Mouse (Mus musculus) liver, embryonic 11.5 days (tissue): ENCODE results near the gene Dcbld1. TPM values are rescaled to one million over a fixed set of nuclear protein-coding genes. Genes with fewer than 3 reads are reported as not detected.

Source experiments
- ATAC-seq: fragments of 200-750 bp; cut with Nextera tagmentation; replicated peaks from 2 replicates; pipeline ENCODE4 v1.8.0; 2017; ENCODE audit warnings: moderate number of reproducible peaks, mild to moderate bottlenecking, moderate TSS enrichment, moderate library complexity; ENCODE audit not compliant: low FRiP score
- DNase-seq: peaks from one replicate; pipeline ENCODE4 v3.0.0-alpha.2; 2017; ENCODE audit warnings: low spot score
- H3K27ac ChIP-seq: fragments of 300-500 bp; sonication (generic); 2 replicates; pipeline ENCODE4 v1.5.1; 2014; ENCODE audit warnings: mild to moderate bottlenecking, low read depth, low read length, control low read depth
- H3K27me3 ChIP-seq: fragments of 300-500 bp; sonication (generic); replicated peaks from 2 replicates; pipeline ENCODE4 v1.6.1; 2014; ENCODE audit warnings: low read length, mixed read lengths; ENCODE audit not compliant: control insufficient read depth, insufficient read depth
- H3K36me3 ChIP-seq: fragments of 300-500 bp; sonication (generic); 2 replicates; pipeline ENCODE4 v1.6.1; 2014; ENCODE audit warnings: mild to moderate bottlenecking, low read length, moderate library complexity, mixed read lengths; ENCODE audit not compliant: control insufficient read depth, insufficient read depth
- H3K4me1 ChIP-seq: fragments of 300-500 bp; sonication (generic); replicated peaks from 2 replicates; pipeline ENCODE4 v1.6.1; 2014; ENCODE audit warnings: low read length, mixed read lengths; ENCODE audit not compliant: control insufficient read depth, insufficient read depth
- H3K4me2 ChIP-seq: fragments of 300-500 bp; sonication (generic); 2 replicates; pipeline ENCODE4 v1.6.1; 2014; ENCODE audit warnings: mild to moderate bottlenecking, control low read depth, moderate library complexity
- H3K4me3 ChIP-seq: fragments of 300-500 bp; sonication (generic); 2 replicates; pipeline ENCODE4 v1.5.1; 2014; ENCODE audit warnings: low read depth, low read length, control low read depth
- H3K9ac ChIP-seq: fragments of 300-500 bp; sonication (generic); 2 replicates; pipeline ENCODE4 v1.6.1; 2014; ENCODE audit warnings: low read depth, low read length, control low read depth
- H3K9me3 ChIP-seq: fragments of 300-500 bp; sonication (generic); 2 replicates; pipeline ENCODE4 v1.6.1; 2016; ENCODE audit warnings: low read length, inconsistent platforms, mixed read lengths; ENCODE audit not compliant: control insufficient read depth
- WGBS: fragments of 180-500 bp; shearing (Covaris S2); extraction: QIAGEN DNeasy Blood & Tissue Kit; methylation state at CpG from one replicate; pipeline ENCODE4 v1.1.7; 2014; 5-methylcytosine and 5-hydroxymethylcytosine counted together
- polyA plus RNA-seq: library from polyadenylated mRNA; unstranded; fragments of >200 nt; fragmentation: Nextera tagmentation; extraction: Ambion mirVana; gene quantifications from 2 replicates; pipeline ENCODE4 v1.2.1, GENCODE M21; 2014

Gene Dcbld1
- polyA plus RNA-seq, 1 experiment from 2014 or later = 11.9 TPM

DNA sequence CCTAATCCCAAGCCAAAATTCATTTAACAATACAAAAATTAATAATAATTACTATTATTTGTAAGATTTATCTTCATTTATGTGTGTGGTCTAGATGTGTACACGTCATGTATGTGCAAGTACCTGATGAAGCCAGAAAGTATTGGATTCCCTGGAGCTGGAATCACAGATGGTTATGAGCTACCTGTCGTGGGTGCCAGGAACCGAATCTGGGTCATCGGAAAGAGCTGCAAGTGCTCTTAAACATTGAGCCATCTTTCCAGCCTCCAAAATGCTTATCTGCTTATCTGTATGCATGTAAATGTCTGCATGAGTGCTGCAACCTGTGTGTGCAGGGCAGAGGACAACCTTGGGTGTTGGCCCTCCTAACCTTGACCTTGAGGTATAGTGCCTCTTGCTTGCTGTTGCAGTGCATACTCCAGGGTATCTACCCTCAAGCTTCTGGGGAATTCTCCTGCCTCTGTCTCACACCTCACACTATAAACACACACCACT lies 126.9 kb downstream of the Dcbld1 start:
- no peak for ATAC-seq
- DNase-seq = no peak
- Histone ChIP-seq H3K27ac (no peak overlapping the region), H3K4me2 (no peak overlapping the region), H3K36me3 (0 out of 2 replicates have a peak, but pooled peaks cover 2% of the 10 kb centered on the region), H3K9ac (no peak overlapping the region), H3K9me3 (no peaks in the 10 kb centered on the region), H3K27me3 (no peaks in the 10 kb centered on the region), H3K4me3 (no peak overlapping the region), H3K4me1 (no peaks in the 10 kb centered on the region)
- WGBS = 98% methylated on average over 4 of the region's 4 CpGs

DNA sequence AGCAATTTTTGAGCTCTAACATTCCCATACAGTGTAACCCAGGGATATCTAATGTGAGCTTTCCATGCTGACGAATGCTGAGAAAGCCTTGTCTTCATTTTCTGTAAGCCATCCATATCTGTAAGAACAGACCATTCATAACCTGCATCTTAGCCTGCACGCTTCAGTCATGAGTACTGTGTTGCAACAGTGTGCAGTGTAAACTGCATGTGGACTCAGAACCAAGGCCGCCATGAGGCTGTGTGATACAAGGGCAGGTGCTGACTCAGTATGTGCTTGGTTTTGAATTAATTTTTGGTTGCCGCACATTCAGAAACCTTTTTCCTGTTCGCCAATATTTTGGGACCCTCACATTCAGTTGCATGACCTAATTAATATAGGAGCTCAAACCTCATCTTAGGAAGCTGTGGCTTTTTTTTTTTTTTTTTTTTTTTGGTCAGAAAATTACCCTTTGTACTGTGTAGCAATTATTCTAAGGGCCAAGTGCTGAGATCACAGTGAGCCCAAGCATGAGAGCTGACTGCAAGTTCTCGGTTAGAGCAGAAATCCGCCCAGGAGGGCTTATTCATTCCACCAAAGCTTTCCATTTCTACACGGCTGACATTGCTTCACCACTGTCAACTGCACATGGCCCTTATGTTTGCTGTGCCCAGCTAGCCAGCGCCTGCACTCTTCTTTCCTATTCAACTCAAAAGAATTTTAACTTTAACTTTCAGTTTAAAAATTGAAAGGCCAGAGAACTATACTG lies 127.6 kb downstream of the Dcbld1 start:
- H3K36me3 ChIP-seq = 0 out of 2 replicates have a peak, but pooled peaks cover 2% of the 10 kb centered on the region
- H3K9me3 ChIP-seq = no peaks in the 10 kb centered on the region
- DNase-seq = no peak
- WGBS = 90% methylated on average over 9 of the region's 9 CpGs
- no peak for ATAC-seq
- H3K4me2 ChIP-seq = no peak overlapping the region
- H3K4me1 ChIP-seq = no peaks in the 10 kb centered on the region
- H3K27ac ChIP-seq = no peak overlapping the region
- H3K27me3 ChIP-seq = no peaks in the 10 kb centered on the region
- H3K9ac ChIP-seq = no peak overlapping the region
- no peak overlapping the region for H3K4me3 ChIP-seq

DNA sequence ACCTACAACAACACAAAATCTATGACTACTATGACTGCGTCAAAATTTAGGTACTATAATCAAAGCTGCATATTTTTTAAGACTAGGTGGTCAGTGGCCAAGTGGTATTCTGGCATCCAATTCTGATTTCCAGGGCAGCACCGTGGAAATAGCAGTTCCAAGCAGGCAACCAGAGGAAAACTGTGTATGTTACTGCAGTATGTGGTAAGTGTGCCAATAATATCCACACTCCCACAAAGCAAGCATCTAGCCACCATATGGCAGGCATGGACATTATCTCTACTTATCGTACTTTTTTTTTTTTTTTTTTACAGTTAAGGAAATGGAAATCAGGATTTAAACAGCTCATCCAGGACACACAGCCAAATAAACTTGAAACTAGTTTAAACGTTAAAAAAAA lies 135.0 kb downstream of the Dcbld1 start:
- Histone ChIP-seq H3K9ac (no peak overlapping the region), H3K27ac (no peak overlapping the region), H3K9me3 (no peaks in the 10 kb centered on the region), H3K36me3 (no peaks in the 10 kb centered on the region), H3K27me3 (no peaks in the 10 kb centered on the region), H3K4me1 (no peaks in the 10 kb centered on the region), H3K4me2 (no peak overlapping the region), H3K4me3 (no peak overlapping the region)
- ATAC-seq = no peak
- 83% methylated on average over 4 of the region's 4 CpGs for WGBS
- no peak for DNase-seq

Other genes with a start within 250 kb of the Dcbld1 start
- 0.89 and 1.3 TPM in 2 replicates for gene Vgll2, start 211.1 kb upstream of the Dcbld1 start, polyA plus RNA-seq
- gene Ros1, start 38.4 kb upstream of the Dcbld1 start, polyA plus RNA-seq = 0.09 TPM in 1 of 2 replicates, not detected in the other
- not detected in 2 replicates for gene Gm26741, start 125.1 kb downstream of the Dcbld1 start, polyA plus RNA-seq
- gene Gopc, start 148.5 kb downstream of the Dcbld1 start, polyA plus RNA-seq = 9.8 and 11.1 TPM in 2 replicates
- gene Nepn, start 155.4 kb downstream of the Dcbld1 start, polyA plus RNA-seq = 2.1 and 3.8 TPM in 2 replicates
- gene Nus1, start 183.9 kb downstream of the Dcbld1 start, polyA plus RNA-seq = 15.1 and 16.1 TPM in 2 replicates